Mouse (Mus musculus): Measurements from ENCODE around the gene Tnrc6c. TPM values are rescaled to one million over a fixed set of nuclear protein-coding genes. Genes with fewer than 3 reads are reported as not detected.
A peak's percentile ranks its signal among the peaks of the same experiment; 100 is the strongest.

Tnrc6c gene
- total and polyA plus RNA-seq, 2 experiments from 2014 or later, result 26.5 to 79.8 TPM

- peak; percentile 70 for ATAC-seq (ENCODE audit: low FRiP score)
- Histone ChIP-seq H3K9me3 (ENCODE audit: low read length) (no peaks in the 10 kb centered on the region), H3K4me3 (ENCODE audit: low read depth, low read length) (no peak overlapping the region), H3K4me2 (ENCODE audit: low read depth, low read length, poor library complexity, severe bottlenecking) (peak overlapping the region; percentile 41), H3K36me3 (ENCODE audit: insufficient read depth, low read length) (no peaks in the 10 kb centered on the region), H3K27me3 (ENCODE audit: insufficient read depth, low read length) (no peaks in the 10 kb centered on the region), H3K9ac (replicated peaks; ENCODE audit: low read length, poor library complexity, severe bottlenecking) (peak overlapping the region; percentile 56), H3K27ac (ENCODE audit: low read depth, low read length) (peak overlapping the region; percentile 89), H3K4me1 (ENCODE audit: insufficient read depth, low read length) (peaks cover 18% of the 10 kb centered on the region)
- WGBS, result 9% methylated on average over 9 of the region's 9 CpGs
- DNase-seq (ENCODE audit: low spot score), result peak; percentile 87
- no peak for TF ChIP-seq CTCF (IDR thresholded peaks at IDR 0.05)
Observed at GRCm38 (mm10) chr11:117628312-117628779, 25.7 kb upstream of the Tnrc6c start.

- DNase-seq (ENCODE audit: low spot score), result no peak
- Histone ChIP-seq H3K36me3 (ENCODE audit: insufficient read depth, low read length) (no peaks in the 10 kb centered on the region), H3K9me3 (ENCODE audit: low read length) (no peaks in the 10 kb centered on the region), H3K27me3 (ENCODE audit: insufficient read depth, low read length) (no peaks in the 10 kb centered on the region), H3K9ac (replicated peaks; ENCODE audit: low read length, poor library complexity, severe bottlenecking) (no peak overlapping the region), H3K27ac (ENCODE audit: low read depth, low read length) (no peak overlapping the region), H3K4me1 (ENCODE audit: insufficient read depth, low read length) (peaks cover 18% of the 10 kb centered on the region), H3K4me3 (ENCODE audit: low read depth, low read length) (no peak overlapping the region), H3K4me2 (ENCODE audit: low read depth, low read length, poor library complexity, severe bottlenecking) (no peak overlapping the region)
- 82% methylated on average over 2 of the region's 2 CpGs for WGBS
- ATAC-seq (ENCODE audit: low FRiP score), result no peak
- TF ChIP-seq CTCF (IDR thresholded peaks at IDR 0.05), result no peak
Observed at GRCm38 (mm10) chr11:117629865-117630264, 24.2 kb upstream of the Tnrc6c start.

- Histone ChIP-seq H3K27ac (ENCODE audit: low read depth, low read length) (no peak overlapping the region), H3K27me3 (ENCODE audit: insufficient read depth, low read length) (no peaks in the 10 kb centered on the region), H3K4me3 (ENCODE audit: low read depth, low read length) (no peak overlapping the region), H3K36me3 (ENCODE audit: insufficient read depth, low read length) (no peaks in the 10 kb centered on the region), H3K9ac (replicated peaks; ENCODE audit: low read length, poor library complexity, severe bottlenecking) (no peak overlapping the region), H3K4me1 (ENCODE audit: insufficient read depth, low read length) (peaks cover 18% of the 10 kb centered on the region), H3K4me2 (ENCODE audit: low read depth, low read length, poor library complexity, severe bottlenecking) (no peak overlapping the region), H3K9me3 (ENCODE audit: low read length) (no peaks in the 10 kb centered on the region)
- TF ChIP-seq CTCF (IDR thresholded peaks at IDR 0.05), result no peak
- 93% methylated on average over 10 of the region's 11 CpGs for WGBS
- no peak for ATAC-seq (ENCODE audit: low FRiP score)
- DNase-seq (ENCODE audit: low spot score), result no peak
Observed at GRCm38 (mm10) chr11:117630868-117631565, 23.1 kb upstream of the Tnrc6c start.

- H3K4me2 ChIP-seq (ENCODE audit: low read depth, low read length, poor library complexity, severe bottlenecking), result no peak overlapping the region
- H3K4me1 ChIP-seq (ENCODE audit: insufficient read depth, low read length), result peaks cover 6% of the 10 kb centered on the region
- ATAC-seq (ENCODE audit: low FRiP score) (no peak), DNase-seq (ENCODE audit: low spot score) (no peak)
- no peaks in the 10 kb centered on the region for H3K27me3 ChIP-seq (ENCODE audit: insufficient read depth, low read length)
- no peak overlapping the region for H3K27ac ChIP-seq (ENCODE audit: low read depth, low read length)
- no peak overlapping the region for H3K4me3 ChIP-seq (ENCODE audit: low read depth, low read length)
- 91% methylated on average over 3 of the region's 3 CpGs for WGBS
- no peak overlapping the region for H3K9ac ChIP-seq (replicated peaks; ENCODE audit: low read length, poor library complexity, severe bottlenecking)
- no peak for TF ChIP-seq CTCF (IDR thresholded peaks at IDR 0.05)
- no peaks in the 10 kb centered on the region for H3K36me3 ChIP-seq (ENCODE audit: insufficient read depth, low read length)
- no peaks in the 10 kb centered on the region for H3K9me3 ChIP-seq (ENCODE audit: low read length)
Observed at GRCm38 (mm10) chr11:117633310-117633709, 20.8 kb upstream of the Tnrc6c start.

GRCm38 (mm10) chr11:117638386-117638785 is 15.7 kb upstream of the Tnrc6c start:
- 0 out of 2 replicates have a peak overlapping the region, but pooled peaks have one; percentile 36 for H3K9ac ChIP-seq (replicated peaks; ENCODE audit: low read length, poor library complexity, severe bottlenecking)
- H3K36me3 ChIP-seq (ENCODE audit: insufficient read depth, low read length), result no peaks in the 10 kb centered on the region
- H3K4me2 ChIP-seq (ENCODE audit: low read depth, low read length, poor library complexity, severe bottlenecking), result no peak overlapping the region
- H3K27ac ChIP-seq (ENCODE audit: low read depth, low read length), result no peak overlapping the region
- H3K9me3 ChIP-seq (ENCODE audit: low read length), result no peaks in the 10 kb centered on the region
- DNase-seq (ENCODE audit: low spot score) (no peak), ATAC-seq (ENCODE audit: low FRiP score) (no peak)
- TF ChIP-seq CTCF (IDR thresholded peaks at IDR 0.05), result no peak
- H3K4me3 ChIP-seq (ENCODE audit: low read depth, low read length), result no peak overlapping the region
- WGBS, result 18% methylated on average over 7 of the region's 7 CpGs
- H3K27me3 ChIP-seq (ENCODE audit: insufficient read depth, low read length), result no peaks in the 10 kb centered on the region
- 0 out of 2 replicates have a peak, but pooled peaks cover 4% of the 10 kb centered on the region for H3K4me1 ChIP-seq (ENCODE audit: insufficient read depth, low read length)

- H3K4me3 ChIP-seq (ENCODE audit: low read depth, low read length), result no peak overlapping the region
- H3K36me3 ChIP-seq (ENCODE audit: insufficient read depth, low read length), result no peaks in the 10 kb centered on the region
- 0 out of 2 replicates have a peak overlapping the region, but pooled peaks have one; percentile 36 for H3K9ac ChIP-seq (replicated peaks; ENCODE audit: low read length, poor library complexity, severe bottlenecking)
- 48% methylated on average over 11 of the region's 11 CpGs for WGBS
- H3K4me1 ChIP-seq (ENCODE audit: insufficient read depth, low read length), result 0 out of 2 replicates have a peak, but pooled peaks cover 4% of the 10 kb centered on the region
- DNase-seq (ENCODE audit: low spot score) (no peak), ATAC-seq (ENCODE audit: low FRiP score) (no peak)
- no peak for TF ChIP-seq CTCF (IDR thresholded peaks at IDR 0.05)
- H3K9me3 ChIP-seq (ENCODE audit: low read length), result no peaks in the 10 kb centered on the region
- no peaks in the 10 kb centered on the region for H3K27me3 ChIP-seq (ENCODE audit: insufficient read depth, low read length)
- no peak overlapping the region; the same call in 1 of the 2 replicates for H3K27ac ChIP-seq (ENCODE audit: low read depth, low read length)
- no peak overlapping the region for H3K4me2 ChIP-seq (ENCODE audit: low read depth, low read length, poor library complexity, severe bottlenecking)
Observed at GRCm38 (mm10) chr11:117638809-117639208, 15.3 kb upstream of the Tnrc6c start.

Data from midbrain, postnatal 0 days (tissue).